Mouse (Mus musculus): ENCODE measurements around the gene Adamts15. TPM values are rescaled to one million over a fixed set of nuclear protein-coding genes. Genes with fewer than 3 reads are reported as not detected.

The Adamts15 gene
- polyA plus RNA-seq, 2 experiments: 0.33 to 0.38 TPM

GRCm38 (mm10) chr9:30910491-30910890, 11.8 kb downstream of the Adamts15 start:
- 82% methylated on average over 5 of the region's 5 CpGs for WGBS (ENCODE audit: insufficient replicate concordance)
- ATAC-seq (ENCODE audit: insufficient read depth): no peak

GRCm38 (mm10) chr9:30908973-30909372, 13.3 kb downstream of the Adamts15 start:
- Histone ChIP-seq H3K36me3 (replicated peaks; ENCODE audit: control insufficient read depth, insufficient read depth, low read depth) (no peaks in the 10 kb centered on the region), H3K27ac (no peak overlapping the region), H3K4me1 (replicated peaks; ENCODE audit: control insufficient read depth in 2 of 2, insufficient read depth in 2 of 2, low read length in 1 of 2) (0 out of 4 replicates have a peak, but pooled peaks cover 0 to 2% of the 10 kb centered on the region in 2 experiments), H3K4me2 (ENCODE audit: low read depth) (no peak overlapping the region), H3K4me3 (ENCODE audit: insufficient read depth in 1 of 2, low read depth in 2 of 2, low read length in 2 of 2) (no peak overlapping the region), H3K9me3 (ENCODE audit: control insufficient read depth, low read length) (no peaks in the 10 kb centered on the region), H3K9ac (replicated peaks) (no peak overlapping the region), H3K27me3 (ENCODE audit: control insufficient read depth, insufficient read depth, low read length) (no peaks in the 10 kb centered on the region)
- no peak for DNase-seq (ENCODE audit: low read depth in 3 of 3, low spot score in 3 of 3)
- ATAC-seq (ENCODE audit: insufficient read depth): no peak
- TF ChIP-seq CTCF (IDR thresholded peaks at IDR 0.05; ENCODE audit: low read depth): no peak
- no peak for TF ChIP-seq EP300 (IDR thresholded peaks at IDR 0.05; ENCODE audit: low read depth)
- WGBS (ENCODE audit: insufficient replicate concordance): 57% methylated on average over 5 of the region's 5 CpGs

More at GRCm38 (mm10) chr9:30910491-30910890, 11.8 kb downstream of the Adamts15 start:
- Histone ChIP-seq H3K36me3 (replicated peaks; ENCODE audit: control insufficient read depth, insufficient read depth, low read depth) (no peaks in the 10 kb centered on the region), H3K4me1 (replicated peaks; ENCODE audit: control insufficient read depth in 2 of 2, insufficient read depth in 2 of 2, low read length in 1 of 2) (0 out of 4 replicates have a peak, but pooled peaks cover 0 to 2% of the 10 kb centered on the region in 2 experiments), H3K4me2 (ENCODE audit: low read depth) (no peak overlapping the region), H3K27ac (no peak overlapping the region), H3K9ac (replicated peaks) (no peak overlapping the region), H3K27me3 (ENCODE audit: control insufficient read depth, insufficient read depth, low read length) (no peaks in the 10 kb centered on the region), H3K4me3 (ENCODE audit: insufficient read depth in 1 of 2, low read depth in 2 of 2, low read length in 2 of 2) (no peak overlapping the region), H3K9me3 (ENCODE audit: control insufficient read depth, low read length) (no peaks in the 10 kb centered on the region)
- no peak for DNase-seq (ENCODE audit: low read depth in 3 of 3, low spot score in 3 of 3)
- TF ChIP-seq EP300 (IDR thresholded peaks at IDR 0.05; ENCODE audit: low read depth) (no peak), CTCF (IDR thresholded peaks at IDR 0.05; ENCODE audit: low read depth) (no peak)

- TF ChIP-seq EP300 (IDR thresholded peaks at IDR 0.05; ENCODE audit: low read depth): no peak
- no peak for TF ChIP-seq CTCF (IDR thresholded peaks at IDR 0.05; ENCODE audit: low read depth)
- no peak overlapping the region for H3K27ac ChIP-seq
- no peak overlapping the region for H3K4me2 ChIP-seq (ENCODE audit: low read depth)
- no peaks in the 10 kb centered on the region for H3K36me3 ChIP-seq (replicated peaks; ENCODE audit: control insufficient read depth, insufficient read depth, low read depth)
- 0 out of 4 replicates have a peak, but pooled peaks cover 0 to 2% of the 10 kb centered on the region in 2 experiments for H3K4me1 ChIP-seq (replicated peaks; ENCODE audit: control insufficient read depth in 2 of 2, insufficient read depth in 2 of 2, low read length in 1 of 2)
- 68% methylated on average over 5 of the region's 5 CpGs for WGBS (ENCODE audit: insufficient replicate concordance)
- H3K27me3 ChIP-seq (ENCODE audit: control insufficient read depth, insufficient read depth, low read length): no peaks in the 10 kb centered on the region
- ATAC-seq (ENCODE audit: insufficient read depth) (no peak), DNase-seq (ENCODE audit: low read depth in 3 of 3, low spot score in 3 of 3) (no peak)
- no peak overlapping the region for H3K9ac ChIP-seq (replicated peaks)
- no peak overlapping the region for H3K4me3 ChIP-seq (ENCODE audit: insufficient read depth in 1 of 2, low read depth in 2 of 2, low read length in 2 of 2)
- no peaks in the 10 kb centered on the region for H3K9me3 ChIP-seq (ENCODE audit: control insufficient read depth, low read length)
Observed at GRCm38 (mm10) chr9:30908296-30908690, 14.0 kb downstream of the Adamts15 start.

- H3K9ac ChIP-seq (replicated peaks): no peak overlapping the region
- H3K4me2 ChIP-seq (ENCODE audit: low read depth): no peak overlapping the region
- H3K27me3 ChIP-seq (ENCODE audit: control insufficient read depth, insufficient read depth, low read length): no peaks in the 10 kb centered on the region
- H3K4me3 ChIP-seq (ENCODE audit: insufficient read depth in 1 of 2, low read depth in 2 of 2, low read length in 2 of 2): no peak overlapping the region
- no peak overlapping the region for H3K27ac ChIP-seq
- 0 out of 4 replicates have a peak, but pooled peaks cover 0 to 2% of the 10 kb centered on the region in 2 experiments for H3K4me1 ChIP-seq (replicated peaks; ENCODE audit: control insufficient read depth in 2 of 2, insufficient read depth in 2 of 2, low read length in 1 of 2)
- ATAC-seq (ENCODE audit: insufficient read depth) (no peak), DNase-seq (ENCODE audit: low read depth in 3 of 3, low spot score in 3 of 3) (no peak)
- H3K36me3 ChIP-seq (replicated peaks; ENCODE audit: control insufficient read depth, insufficient read depth, low read depth): no peaks in the 10 kb centered on the region
- no peak for TF ChIP-seq CTCF (IDR thresholded peaks at IDR 0.05; ENCODE audit: low read depth)
- TF ChIP-seq EP300 (IDR thresholded peaks at IDR 0.05; ENCODE audit: low read depth): no peak
- no peaks in the 10 kb centered on the region for H3K9me3 ChIP-seq (ENCODE audit: control insufficient read depth, low read length)
- 38% methylated on average over 5 of the region's 5 CpGs for WGBS (ENCODE audit: insufficient replicate concordance)
Observed at GRCm38 (mm10) chr9:30907677-30908295, 14.5 kb downstream of the Adamts15 start.

- 51% methylated on average over 4 of the region's 4 CpGs for WGBS (ENCODE audit: insufficient replicate concordance)
- no peaks in the 10 kb centered on the region for H3K27me3 ChIP-seq (ENCODE audit: control insufficient read depth, insufficient read depth, low read length)
- no peaks in the 10 kb centered on the region for H3K9me3 ChIP-seq (ENCODE audit: control insufficient read depth, low read length)
- DNase-seq (ENCODE audit: low read depth in 3 of 3, low spot score in 3 of 3) (no peak), ATAC-seq (ENCODE audit: insufficient read depth) (no peak)
- no peak overlapping the region for H3K4me3 ChIP-seq (ENCODE audit: insufficient read depth in 1 of 2, low read depth in 2 of 2, low read length in 2 of 2)
- no peaks in the 10 kb centered on the region for H3K4me1 ChIP-seq (replicated peaks; ENCODE audit: control insufficient read depth in 2 of 2, insufficient read depth in 2 of 2, low read length in 1 of 2)
- TF ChIP-seq EP300 (IDR thresholded peaks at IDR 0.05; ENCODE audit: low read depth) (no peak), CTCF (IDR thresholded peaks at IDR 0.05; ENCODE audit: low read depth) (no peak)
- no peak overlapping the region for H3K4me2 ChIP-seq (ENCODE audit: low read depth)
- H3K27ac ChIP-seq: no peak overlapping the region
- H3K9ac ChIP-seq (replicated peaks): no peak overlapping the region
- H3K36me3 ChIP-seq (replicated peaks; ENCODE audit: control insufficient read depth, insufficient read depth, low read depth): no peaks in the 10 kb centered on the region
Observed at GRCm38 (mm10) chr9:30906426-30906825, 15.8 kb downstream of the Adamts15 start.

Measured in liver, embryonic 14.5 days (tissue).